Comparison of ENCODE assay signal across 20 mouse cellular contexts in the genomic region with DNA sequence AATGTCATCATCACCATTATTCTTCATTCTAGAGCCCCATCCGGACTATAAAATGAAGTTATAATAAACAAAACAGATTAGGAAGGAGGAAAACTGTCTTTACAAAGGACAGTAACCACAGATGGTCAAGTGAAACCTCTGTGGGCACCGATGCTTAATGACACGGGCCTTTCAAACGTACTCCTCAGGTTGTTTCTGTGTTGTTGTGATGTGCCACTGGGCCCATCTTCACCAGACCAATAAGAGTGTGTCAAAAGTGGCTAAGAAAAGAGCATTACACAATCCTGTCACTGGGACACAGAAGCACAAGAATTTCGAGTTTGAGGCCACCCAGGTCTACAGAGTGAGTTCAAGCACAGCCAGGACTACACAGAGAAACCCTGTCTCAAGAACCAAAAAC.
DNase-seq lines count a peak whose midpoint lies in the region; ATAC-seq and TF ChIP-seq lines count a peak whose summit lies in the region.
"Had no signal": no experiment of that assay in that cellular context is flagged by ENCODE, and none has a peak within 500 bp of the region (broad histone marks: within the 10 kb centered on the region; RNA-seq: fewer than 3 reads in every experiment).

No protein-coding gene starts in this region.

- peaks cover 2% of the 10 kb centered on the region; the same call in 1 of the 2 replicates for H3K79me2 ChIP-seq in CH12.LX (replicated peaks; ENCODE audit: control insufficient read depth, extremely low read depth, insufficient read depth, poor library complexity, severe bottlenecking)

- dilution Hi-C loops in CH12.LX (cut with MboI; ENCODE audit: extremely low pct_ligation_motif_present, extremely low pct_unique_long_range_greater_than_20kb, low sequenced_read_pairs): no loop called here

- H3K27me3 ChIP-seq in CH12.LX (replicated peaks): no peaks in the 10 kb centered on the region
- no peaks in the 10 kb centered on the region for H3K27me3 ChIP-seq in forebrain, postnatal 0 days (ENCODE audit: insufficient read depth, low read length)
- H3K27me3 ChIP-seq: Patski had no signal

- 85% methylated on average over 5 of the region's 5 CpGs for WGBS in forebrain, postnatal 0 days

- no peak for TF ChIP-seq RAD21 in CH12.LX (IDR thresholded peaks at IDR 0.05; ENCODE audit: low read depth, low read length)

- peaks cover 0 to 19% of the 10 kb centered on the region in 2 experiments for H3K36me3 ChIP-seq in CH12.LX (replicated peaks in 1 of 2; ENCODE audit: control insufficient read depth in 1 of 2, insufficient read depth in 1 of 2, low read length in 1 of 2)
- H3K36me3 ChIP-seq in forebrain, postnatal 0 days (ENCODE audit: insufficient read depth): no peaks in the 10 kb centered on the region

- no peak for TF ChIP-seq POLR2A in CH12.LX (IDR thresholded peaks at IDR 0.05; ENCODE audit: low read depth, low read length)

- TF ChIP-seq CTCF in CH12.LX (conservative IDR thresholded peaks at IDR 0.05 in 1 of 2, IDR thresholded peaks at IDR 0.05 in 1 of 2; ENCODE audit: low read depth in 2 of 2, low read length in 2 of 2): no peak
- no peak for TF ChIP-seq CTCF in forebrain, postnatal 0 days (IDR thresholded peaks at IDR 0.05; ENCODE audit: low read depth)

- no peak overlapping the region for H3K9ac ChIP-seq in CH12.LX (ENCODE audit: insufficient read depth, low read depth)
- H3K9ac ChIP-seq in forebrain, postnatal 0 days: no peak overlapping the region

- peaks cover 2% of the 10 kb centered on the region for H3K9me3 ChIP-seq in CH12.LX (replicated peaks; ENCODE audit: low read length)
- H3K9me3 ChIP-seq in forebrain, postnatal 0 days (ENCODE audit: low read length): no peaks in the 10 kb centered on the region
- H3K9me3 ChIP-seq: G1E had no signal

- H3K27ac ChIP-seq in CH12.LX (ENCODE audit: insufficient read depth, low read depth): no peak overlapping the region
- no peak overlapping the region for H3K27ac ChIP-seq in forebrain, postnatal 0 days (ENCODE audit: low read depth, low read length)

- peak; percentile 38; the same call in 1 of the 2 replicates for TF ChIP-seq EP300 in CH12.LX (IDR thresholded peaks at IDR 0.05; ENCODE audit: low read length)

- no peak for ATAC-seq in forebrain, postnatal 0 days
- ATAC-seq: activated CD4-positive, CD25-positive, alpha-beta regulatory T cell, adult 4 months; CD4-positive, CD25-positive, alpha-beta regulatory T cell, adult 4 months; Patski had no signal

- H3K4me2 ChIP-seq in CH12.LX (ENCODE audit: insufficient read depth, low read depth, poor library complexity, severe bottlenecking): no peak overlapping the region
- no peak overlapping the region for H3K4me2 ChIP-seq in forebrain, postnatal 0 days (ENCODE audit: low read depth)

- DNase-seq in CH12.LX (ENCODE audit: extremely low read depth) (no peak), adipocyte (ENCODE audit: low spot score) (peak; percentile 10)
- DNase-seq in layer of hippocampus, adult 8-10 months (ENCODE audit: low spot score in 2 of 2): no peak
- no peak for DNase-seq in forebrain, postnatal 0 days
- DNase-seq: adrenal gland, adult 2 months; adrenal gland, adult 8-10 months; adrenal gland, postnatal 10 days; adrenal gland, postnatal 14 days; adrenal gland, postnatal 25 days; adrenal gland, postnatal 36 days; B cell, adult 2 months; cerebellum, adult 11 months; cerebellum, adult 11-12 months; cerebellum, adult 18-20 months; cerebellum, adult 2 months; cerebellum, adult 8-10 months had no signal

- peaks cover 27 to 69% of the 10 kb centered on the region in 2 experiments for H3K4me1 ChIP-seq in CH12.LX (ENCODE audit: control insufficient read depth in 1 of 2, insufficient read depth in 2 of 2)
- H3K4me1 ChIP-seq in forebrain, postnatal 0 days (ENCODE audit: insufficient read depth): peaks cover 6% of the 10 kb centered on the region

- no peak overlapping the region for H3K4me3 ChIP-seq in CH12.LX (replicated peaks in 1 of 3; ENCODE audit: low read depth in 2 of 3, low read length in 2 of 3, poor library complexity in 1 of 3)
- no peak overlapping the region for H3K4me3 ChIP-seq in forebrain, postnatal 0 days (ENCODE audit: low read depth, low read length)

- in situ Hi-C loops in CH12.LX (cut with MboI; ENCODE audit: low pct_ligation_motif_present, low pct_unique_long_range_greater_than_20kb, low sequenced_read_pairs): no loop called here

TF ChIP-seq in CH12.LX, 34 proteins besides CTCF, POLR2A, EP300 and RAD21:
- TF ChIP-seq JUND (conservative IDR thresholded peaks at IDR 0.05; ENCODE audit: low read depth, low read length) (no peak), SIN3A (IDR thresholded peaks at IDR 0.05; ENCODE audit: low read length) (no peak), USF1 (IDR thresholded peaks at IDR 0.05; ENCODE audit: low read depth, low read length) (no peak), HCFC1 (IDR thresholded peaks at IDR 0.05; ENCODE audit: low read depth, low read length) (no peak), ELF1 (IDR thresholded peaks at IDR 0.05; ENCODE audit: low read depth, low read length) (no peak), CHD1 (IDR thresholded peaks at IDR 0.05; ENCODE audit: low read depth, low read length) (no peak), MAX (IDR thresholded peaks at IDR 0.05; ENCODE audit: low read length) (no peak), USF2 (conservative IDR thresholded peaks at IDR 0.05; ENCODE audit: low read depth, low read length) (no peak), BHLHE40 (IDR thresholded peaks at IDR 0.05; ENCODE audit: low read depth, low read length) (peak; percentile 69), MEF2A (IDR thresholded peaks at IDR 0.05; ENCODE audit: borderline replicate concordance, low read depth, low read length) (peak; percentile 72; the same call in 1 of the 2 replicates), TCF12 (IDR thresholded peaks at IDR 0.05; ENCODE audit: low read depth, low read length) (no peak), MXI1 (IDR thresholded peaks at IDR 0.05; ENCODE audit: low read depth, low read length) (no peak), PAX5 (IDR thresholded peaks at IDR 0.05; ENCODE audit: low read length) (no peak), POLR2AphosphoS2 (IDR thresholded peaks at IDR 0.05; ENCODE audit: low read depth, low read length) (no peak), SMC3 (IDR thresholded peaks at IDR 0.05; ENCODE audit: low read depth, low read length) (no peak), TBP (conservative IDR thresholded peaks at IDR 0.05; ENCODE audit: low read depth, low read length) (no peak), ETS1 (conservative IDR thresholded peaks at IDR 0.05; ENCODE audit: low read depth, low read length) (0 out of 2 replicates have a peak, but pooled peaks have one; percentile 14), IRF4 (IDR thresholded peaks at IDR 0.05; ENCODE audit: low read depth, low read length) (peak; percentile 52; the same call in 1 of the 2 replicates), E2F4 (IDR thresholded peaks at IDR 0.05; ENCODE audit: insufficient replicate concordance, low read depth, low read length) (no peak), NELFE (IDR thresholded peaks at IDR 0.05; ENCODE audit: low read depth, low read length) (no peak), MAFK (IDR thresholded peaks at IDR 0.05; ENCODE audit: insufficient replicate concordance, low read length) (no peak), UBTF (IDR thresholded peaks at IDR 0.05; ENCODE audit: low read depth, low read length) (no peak), RCOR1 (conservative IDR thresholded peaks at IDR 0.05; ENCODE audit: low read depth, low read length) (peak; percentile 42; the same call in 1 of the 2 replicates), MYC (IDR thresholded peaks at IDR 0.05; ENCODE audit: low read depth, low read length) (no peak), CHD2 (IDR thresholded peaks at IDR 0.05; ENCODE audit: low read length) (no peak), ZC3H11A (IDR thresholded peaks at IDR 0.05; ENCODE audit: low read depth, low read length) (no peak)
